Mouse (Mus musculus) right cerebral cortex, postnatal 36 days (tissue): ENCODE results near the gene Tnk2.

Experiments used
- DNase-seq, 2 experiments: peaks; one replicate each; pipeline ENCODE4 v3.0.0; 2022; ENCODE audit warnings: low spot score in 2 of 2, mixed read lengths in 1 of 2

Tnk2 gene

GRCm38 (mm10) chr16:32678812-32679211, 35.1 kb downstream of the Tnk2 start:
- DNase-seq = no peak

- DNase-seq = no peak
Measured at GRCm38 (mm10) chr16:32679976-32680375, 36.3 kb downstream of the Tnk2 start.

GRCm38 (mm10) chr16:32680806-32681205, 37.1 kb downstream of the Tnk2 start:
- DNase-seq = no peak

- DNase-seq = no peak
Measured at GRCm38 (mm10) chr16:32682194-32682593, 38.5 kb downstream of the Tnk2 start.

GRCm38 (mm10) chr16:32682841-32683240, 39.2 kb downstream of the Tnk2 start:
- DNase-seq = no peak

GRCm38 (mm10) chr16:32683343-32683742, 39.7 kb downstream of the Tnk2 start:
- no peak for DNase-seq

GRCm38 (mm10) chr16:32685405-32685804, 41.7 kb downstream of the Tnk2 start:
- DNase-seq = no peak

GRCm38 (mm10) chr16:32685998-32686397, 42.3 kb downstream of the Tnk2 start:
- DNase-seq = no peak

GRCm38 (mm10) chr16:32687221-32687620, 43.5 kb downstream of the Tnk2 start:
- DNase-seq = no peak

GRCm38 (mm10) chr16:32688770-32689169, 45.1 kb downstream of the Tnk2 start:
- no peak for DNase-seq

- DNase-seq = no peak
Measured at GRCm38 (mm10) chr16:32689501-32689900, 45.8 kb downstream of the Tnk2 start.

GRCm38 (mm10) chr16:32696841-32697464, 53.3 kb downstream of the Tnk2 start:
- DNase-seq = no peak

GRCm38 (mm10) chr16:32697665-32698446, 54.2 kb downstream of the Tnk2 start:
- no peak for DNase-seq

- no peak for DNase-seq
Measured at GRCm38 (mm10) chr16:32698550-32698949, 54.9 kb downstream of the Tnk2 start.

GRCm38 (mm10) chr16:32703312-32703912, 59.7 kb downstream of the Tnk2 start:
- no peak for DNase-seq

GRCm38 (mm10) chr16:32705606-32706005, 61.9 kb downstream of the Tnk2 start:
- DNase-seq = no peak

- DNase-seq = no peak
Measured at GRCm38 (mm10) chr16:32707111-32707823, 63.6 kb downstream of the Tnk2 start.

- no peak for DNase-seq
Measured at GRCm38 (mm10) chr16:32707824-32708456, 64.3 kb downstream of the Tnk2 start.

GRCm38 (mm10) chr16:32708457-32709033, 64.9 kb downstream of the Tnk2 start:
- DNase-seq = no peak

- DNase-seq = no peak
Measured at GRCm38 (mm10) chr16:32709116-32709515, 65.4 kb downstream of the Tnk2 start.

- no peak for DNase-seq
Measured at GRCm38 (mm10) chr16:32710426-32711070, 66.9 kb downstream of the Tnk2 start.
